Mouse (Mus musculus): ENCODE data around the gene Ddhd1.

Gene Ddhd1

DNA sequence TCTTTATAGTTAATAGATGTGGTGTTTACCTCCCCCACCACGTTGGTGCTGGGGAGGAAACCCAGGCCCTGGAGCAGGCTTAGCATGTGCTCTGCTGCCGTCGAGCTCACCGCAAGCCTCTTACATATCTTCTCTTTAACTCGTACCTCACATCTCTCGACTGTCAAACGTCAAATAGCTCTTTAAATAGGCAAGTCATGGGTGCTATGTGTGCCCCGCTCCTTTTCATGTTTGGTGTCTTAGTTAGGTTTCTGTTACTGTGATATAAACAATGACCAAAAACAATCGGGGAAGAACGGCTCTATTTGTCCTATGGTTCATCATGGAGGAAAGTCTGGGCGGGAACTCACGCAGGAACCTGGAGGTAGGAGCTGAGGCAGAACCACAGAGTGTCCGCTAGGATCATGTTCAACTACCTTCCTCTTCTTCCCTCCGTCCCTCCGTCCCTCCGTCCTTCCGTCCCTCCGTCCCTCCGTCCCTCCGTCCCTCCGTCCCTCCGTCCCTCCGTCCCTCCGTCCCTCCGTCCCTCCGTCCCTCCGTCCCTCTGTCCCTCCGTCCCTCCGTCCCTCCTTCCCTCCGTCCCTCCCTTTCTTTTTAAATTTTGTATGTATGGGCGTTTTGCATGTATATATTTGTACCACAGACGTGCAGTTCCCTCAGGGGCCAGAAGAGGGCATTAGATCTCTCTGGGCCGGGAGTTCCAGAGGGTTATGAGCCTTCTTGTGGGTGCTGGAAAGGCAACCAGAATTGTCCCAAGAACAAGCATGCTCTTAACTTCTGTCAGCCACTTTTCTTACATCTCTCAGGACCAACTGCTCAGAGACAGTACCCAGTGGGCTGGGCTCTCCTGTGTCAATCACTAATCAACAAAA, 91.6 kb downstream of the Ddhd1 start:
- peak; percentile 43 to 83 for DNase-seq

DNA sequence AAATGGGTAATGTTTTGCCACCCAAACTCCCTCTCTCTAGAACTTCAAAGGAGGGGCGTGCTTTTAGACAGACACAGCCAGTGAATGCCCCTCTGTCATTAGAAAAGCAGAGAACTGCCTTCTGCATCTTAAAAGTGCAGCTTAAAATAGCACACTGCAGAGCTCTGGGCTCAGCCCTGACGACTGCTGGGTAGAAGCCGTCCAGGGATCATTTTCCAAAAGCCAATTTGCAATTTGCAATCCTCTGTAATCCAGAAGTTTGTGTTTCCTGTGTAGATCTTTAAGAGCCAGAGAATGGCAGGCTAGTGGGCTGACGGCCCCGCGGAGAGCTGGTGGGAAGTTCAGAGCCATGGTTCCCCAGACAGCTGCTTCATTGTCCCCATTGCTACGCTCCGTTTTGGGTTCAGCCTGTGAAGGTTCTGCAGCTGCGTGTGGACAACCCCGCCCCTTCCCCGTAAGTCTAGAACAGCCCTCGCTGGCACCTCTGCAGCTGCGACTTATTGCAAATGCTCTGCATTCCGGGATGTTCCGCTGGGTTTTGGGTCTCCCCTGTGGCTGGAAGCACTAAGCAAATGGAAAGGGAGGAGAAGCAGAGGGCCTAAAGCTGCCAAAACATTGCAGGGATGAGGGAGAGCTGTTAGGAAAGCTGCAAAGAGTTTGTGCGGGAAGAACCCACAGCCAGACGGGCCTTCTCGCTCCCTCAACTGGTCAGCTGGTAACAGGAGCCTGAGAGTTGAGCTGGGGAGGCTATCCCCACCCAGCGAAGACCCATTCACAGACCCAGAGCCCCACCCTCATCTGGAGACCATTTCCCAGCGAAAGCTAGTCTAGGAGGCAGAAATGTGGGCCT, 92.5 kb downstream of the Ddhd1 start:
- DNase-seq: no peak

DNA sequence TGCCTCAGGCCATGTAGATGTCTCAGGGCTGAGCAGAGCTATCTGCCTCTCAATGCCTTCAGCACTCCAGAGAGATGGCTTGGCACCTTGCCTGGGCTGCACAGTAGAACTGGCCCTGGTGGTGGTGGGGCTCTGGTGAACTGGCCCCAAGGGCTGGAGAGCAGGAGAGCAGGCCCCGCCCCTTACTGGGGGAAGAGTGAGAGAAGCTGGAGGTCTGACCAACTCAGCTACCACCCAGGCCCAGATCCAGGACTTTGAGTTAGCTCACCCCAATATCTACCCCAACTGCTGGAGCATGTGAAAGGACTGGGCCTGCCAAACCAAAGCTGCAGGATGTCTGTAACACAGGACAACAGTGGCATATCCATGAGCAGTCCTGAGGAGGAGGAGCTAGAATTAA, 94.4 kb downstream of the Ddhd1 start:
- DNase-seq: no peak

DNA sequence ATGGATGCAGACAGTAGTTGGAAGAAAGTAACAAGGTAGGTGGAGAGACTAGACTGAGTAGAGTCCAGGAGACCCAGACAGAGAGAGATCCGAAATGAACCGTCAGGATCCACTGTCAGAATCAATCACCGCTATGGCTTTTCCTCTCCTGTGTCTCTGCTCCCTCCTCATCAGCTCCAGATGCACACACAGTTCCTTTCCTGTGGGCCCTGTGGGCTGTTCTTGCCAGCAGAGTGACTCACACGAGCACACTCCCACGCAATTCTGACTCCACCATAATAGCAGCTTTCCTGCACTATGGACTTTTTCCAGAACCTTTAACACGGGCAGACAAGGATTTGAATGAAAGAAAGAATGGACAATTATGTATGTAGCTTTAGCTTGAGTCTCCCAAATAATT, 96.3 kb downstream of the Ddhd1 start:
- no peak for DNase-seq

DNA sequence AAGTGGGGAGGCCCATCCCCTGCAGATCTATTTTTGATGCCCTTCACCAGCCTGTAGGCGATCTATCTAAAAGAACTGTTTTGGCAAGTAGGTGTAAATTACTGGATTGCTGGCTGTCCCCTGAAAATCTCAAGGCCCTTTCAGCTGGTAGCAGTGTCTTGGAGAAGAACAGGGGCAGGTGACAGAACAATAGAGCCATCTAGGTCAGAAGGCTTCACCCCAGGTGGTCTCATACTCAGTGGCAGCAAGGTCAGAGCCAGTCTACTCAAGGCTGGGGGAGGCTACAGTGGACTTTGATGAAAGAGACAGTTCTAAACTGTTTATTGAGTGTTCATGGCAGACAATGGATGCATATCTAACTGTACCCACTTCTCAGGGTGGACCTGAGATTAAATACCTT, 98.9 kb downstream of the Ddhd1 start:
- no peak for DNase-seq

DNA sequence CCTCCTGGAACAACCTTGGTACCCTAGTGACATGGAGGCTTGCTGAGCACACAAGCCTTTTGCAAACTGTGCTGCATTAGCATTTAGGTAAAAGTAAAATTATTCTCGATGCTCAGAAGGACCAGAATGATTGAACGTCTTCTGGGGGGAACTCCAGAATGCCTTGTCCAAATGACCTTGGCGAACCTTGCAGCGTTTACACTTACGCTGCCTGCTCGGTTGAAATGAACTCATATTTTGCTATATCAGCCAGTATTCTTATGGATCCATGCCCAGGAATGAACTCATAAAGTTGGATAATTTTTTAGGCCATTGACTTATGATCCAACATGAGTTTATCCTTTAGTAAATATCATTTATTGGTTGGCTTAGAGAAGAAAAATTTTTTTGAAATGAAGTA, 103.6 kb downstream of the Ddhd1 start:
- no peak for DNase-seq

DNA sequence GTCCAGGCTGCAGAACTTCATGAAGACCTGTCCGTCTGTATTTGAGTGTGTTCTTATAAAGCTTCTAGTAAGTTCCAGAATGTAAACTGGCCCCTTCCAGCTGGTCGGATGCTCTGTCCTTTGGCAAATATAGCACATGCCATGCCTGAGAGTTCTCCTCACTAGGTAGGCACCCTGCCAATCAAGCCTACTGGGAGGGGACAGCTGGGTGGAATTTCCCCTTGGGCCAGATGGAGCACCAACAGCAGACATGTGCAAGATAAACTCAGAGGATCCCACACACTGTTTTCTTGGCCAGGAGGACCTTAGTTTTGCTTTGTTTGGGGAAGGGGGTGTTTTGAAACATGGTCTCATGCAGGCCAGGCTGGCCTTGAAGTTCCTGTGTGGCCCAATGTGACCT, 104.1 kb downstream of the Ddhd1 start:
- peak; percentile 49 to 65 for DNase-seq

DNA sequence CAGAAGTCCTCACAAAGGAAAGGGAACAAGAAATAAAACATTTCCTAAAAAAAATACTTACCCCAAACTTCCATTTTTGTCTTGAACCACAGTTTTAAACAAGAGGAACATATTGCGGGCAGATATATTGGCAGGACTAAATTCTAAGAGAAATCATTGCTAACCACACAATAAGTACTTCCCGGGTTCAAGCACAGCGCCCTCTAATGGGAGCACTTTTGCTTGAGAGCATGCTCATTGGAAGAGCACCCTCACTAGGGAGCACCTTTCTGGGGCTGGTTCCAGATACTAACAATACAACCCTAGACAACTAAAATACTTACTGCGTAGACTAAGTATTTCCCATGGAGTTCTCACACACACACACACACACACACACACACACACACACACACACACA, 105.5 kb downstream of the Ddhd1 start:
- DNase-seq: no peak

DNA sequence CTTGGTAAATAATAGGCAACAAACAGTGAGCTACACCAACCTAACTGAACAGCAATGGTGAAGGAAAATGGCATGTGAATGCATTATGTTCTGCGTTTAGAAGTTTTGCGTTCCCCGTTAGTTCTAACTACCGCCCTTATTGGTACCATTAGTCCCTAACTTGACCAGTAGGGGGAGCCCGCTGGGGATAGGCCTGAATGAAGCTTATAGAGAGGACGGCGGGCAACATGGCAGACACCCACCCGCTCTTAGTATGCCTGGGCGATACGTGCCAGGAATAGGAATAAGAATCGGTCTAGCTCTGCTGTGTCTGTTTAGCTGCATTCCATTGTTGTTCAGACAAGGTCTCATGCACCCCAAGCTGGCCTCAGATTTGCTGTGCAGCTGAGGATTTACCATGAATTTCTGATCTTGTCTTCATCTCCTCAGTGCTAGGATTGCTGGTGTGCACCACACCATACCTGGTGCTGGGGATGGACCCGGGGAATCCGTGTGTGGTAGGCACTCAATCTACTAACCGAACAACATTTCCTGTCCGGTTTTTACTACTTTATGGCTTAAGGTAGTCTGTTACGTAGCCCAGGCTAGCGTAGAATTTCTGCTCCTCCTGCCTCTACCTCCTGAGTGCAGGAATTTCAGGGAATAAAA, 106.7 kb downstream of the Ddhd1 start:
- no peak for DNase-seq

DNA sequence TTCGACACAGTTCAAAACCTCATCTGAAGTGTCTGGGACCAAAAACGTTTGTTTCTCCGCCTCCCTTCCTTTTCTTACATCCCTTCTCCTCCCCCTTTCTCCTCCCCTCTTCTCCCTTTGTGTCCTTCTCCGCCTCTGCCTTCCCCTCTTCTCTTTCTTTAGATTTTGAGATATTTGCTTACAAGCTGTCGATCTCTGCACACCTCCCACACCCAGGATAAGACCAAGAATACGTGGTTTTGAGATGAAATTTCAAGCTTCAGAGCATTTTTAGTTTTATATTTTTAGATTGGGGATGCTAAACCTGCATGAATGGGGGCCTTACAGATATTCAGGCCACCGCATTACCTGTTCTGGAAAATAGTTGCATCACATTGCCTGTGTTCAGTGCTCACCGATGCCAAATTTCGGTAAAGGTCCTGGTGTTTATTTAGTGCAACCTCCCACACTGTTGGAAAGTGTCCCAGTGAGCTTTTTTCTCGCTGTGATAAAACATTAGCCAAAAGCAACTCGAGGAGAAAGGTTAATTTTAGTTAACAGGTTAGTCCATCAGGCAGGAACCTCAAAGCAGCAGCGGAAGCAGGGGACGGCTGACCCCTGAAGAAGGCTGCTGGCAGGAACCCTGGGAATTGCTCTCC, 107.8 kb downstream of the Ddhd1 start:
- DNase-seq: peak; percentile 85 to 90

DNA sequence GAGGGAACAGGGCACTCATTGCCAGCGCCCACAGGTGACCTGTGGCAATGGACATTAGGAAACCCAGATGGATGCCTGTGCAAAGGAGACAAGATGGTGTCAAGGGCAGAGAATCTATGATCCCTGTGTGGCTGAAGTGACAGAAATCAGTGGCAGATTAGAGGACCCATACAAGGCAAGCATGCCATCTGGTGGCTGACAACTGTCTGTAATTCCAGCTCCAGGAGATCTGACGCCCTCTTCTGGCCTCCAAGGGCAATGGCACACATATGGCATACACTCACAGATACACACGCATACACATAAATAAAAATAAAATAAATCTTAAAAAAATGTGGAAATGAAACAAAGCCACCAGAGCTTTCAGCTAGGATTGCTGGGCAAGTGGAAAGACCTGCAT, 109.8 kb downstream of the Ddhd1 start:
- DNase-seq: no peak

DNA sequence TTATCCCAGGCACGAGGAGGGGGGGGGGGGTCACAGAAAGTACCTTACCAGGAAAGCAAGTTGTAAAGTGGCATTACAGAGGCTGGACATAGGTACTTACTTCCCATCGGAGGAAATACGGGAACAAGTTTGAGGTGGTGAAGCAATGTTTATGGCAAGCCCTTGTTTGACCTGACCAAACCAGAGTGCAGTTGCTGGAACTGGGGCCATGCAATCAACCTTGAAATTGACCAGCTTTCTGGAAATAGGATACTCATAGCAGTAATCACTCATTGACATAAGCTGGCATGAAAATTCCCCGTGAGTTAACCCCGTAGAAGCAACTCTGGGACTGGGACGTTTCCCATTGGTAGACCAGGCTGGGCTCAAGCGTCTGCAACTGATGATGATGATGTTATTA, 113.0 kb downstream of the Ddhd1 start:
- peak in 1 of 2 experiments; percentile 49 for DNase-seq

DNA sequence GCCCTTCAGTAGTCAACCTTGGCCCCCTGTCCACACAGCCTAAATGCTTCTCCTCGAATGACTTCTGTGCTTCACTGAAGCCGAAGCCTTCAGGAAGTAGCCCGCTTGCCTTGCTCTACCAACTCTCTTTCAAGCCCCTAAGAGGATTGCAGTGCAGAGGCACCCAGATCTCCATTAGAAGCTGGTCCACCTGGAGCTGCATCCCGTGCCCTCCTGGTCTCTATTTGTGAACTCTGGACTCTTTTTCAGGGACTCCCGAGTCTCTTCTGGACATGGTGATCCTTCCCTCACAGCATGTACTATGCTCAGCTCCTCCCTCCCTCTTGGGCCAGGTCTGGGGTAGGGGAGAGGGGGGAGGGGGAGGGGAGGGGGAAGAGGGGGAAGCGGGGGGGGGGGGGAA, 113.9 kb downstream of the Ddhd1 start:
- DNase-seq: peak in 1 of 2 experiments; percentile 39

DNA sequence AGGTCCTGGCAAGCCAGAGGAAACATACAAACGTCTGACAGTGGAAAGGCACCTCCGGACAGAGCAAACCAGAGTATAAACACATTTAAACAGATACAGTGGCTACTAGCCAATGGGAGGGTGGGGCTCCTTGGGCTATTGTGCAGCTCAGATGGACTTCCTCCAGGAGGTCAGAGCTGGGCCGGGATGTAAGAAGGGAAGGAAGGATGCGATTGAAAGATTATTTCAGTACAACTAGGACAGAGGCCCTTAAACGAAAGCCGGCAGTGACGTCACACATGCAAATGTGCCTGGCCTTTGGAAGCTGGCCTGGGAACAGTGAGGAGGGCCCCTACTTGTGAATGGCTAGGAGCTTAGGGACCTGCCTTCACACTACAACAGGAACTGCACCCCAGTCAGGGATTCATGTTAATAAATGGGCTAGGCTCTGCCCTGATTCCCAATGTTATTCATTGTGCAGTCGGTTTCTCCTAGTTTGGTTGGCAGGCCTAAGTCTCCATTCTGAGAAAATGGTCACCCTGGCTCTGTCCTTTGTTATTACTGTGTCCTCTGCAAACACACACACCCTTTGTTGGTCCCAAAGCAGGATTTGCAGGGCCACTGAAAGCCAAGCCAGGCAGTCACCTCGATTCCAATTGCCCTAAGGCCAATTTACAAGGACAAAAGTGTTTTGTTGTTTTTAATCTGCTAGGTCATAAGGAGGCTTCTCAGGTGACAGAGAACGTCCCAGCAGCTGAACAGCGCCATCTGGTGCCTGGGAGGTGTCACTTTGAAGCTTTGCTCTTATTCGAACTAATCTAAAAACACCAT, 118.1 kb downstream of the Ddhd1 start:
- DNase-seq: peak; percentile 84 to 90

Measured in kidney, adult 8-10 months (tissue).